Mouse (Mus musculus): ENCODE measurements around the gene Cep78.

- TF ChIP-seq POLR2A (IDR thresholded peaks at IDR 0.05; ENCODE audit: extremely low read depth, insufficient read depth, low read length): no peak
- peak; percentile 73 for TF ChIP-seq CTCF (IDR thresholded peaks at IDR 0.05; ENCODE audit: low read depth, low read length)
Observed at GRCm38 (mm10) chr19:15965082-15965481, 19.7 kb downstream of the Cep78 start.
